Mouse (Mus musculus): ENCODE results near the gene Rmdn2.

- TF ChIP-seq CTCF (conservative IDR thresholded peaks at IDR 0.05; ENCODE audit: low read length) (no peak), POU5F1 (IDR thresholded peaks at IDR 0.05; ENCODE audit: borderline replicate concordance, low read length) (no peak)
Measured at GRCm38 (mm10) chr17:79598596-79599577, 12.8 kb upstream of the Rmdn2 start.
